Mouse (Mus musculus): ENCODE results near the gene Rgs14. TPM values are rescaled to one million over a fixed set of nuclear protein-coding genes. Genes with fewer than 3 reads are reported as not detected.

Gene Rgs14
- total RNA-seq, 2 experiments from 2014 or later: 0.76 to 0.96 TPM

DNA sequence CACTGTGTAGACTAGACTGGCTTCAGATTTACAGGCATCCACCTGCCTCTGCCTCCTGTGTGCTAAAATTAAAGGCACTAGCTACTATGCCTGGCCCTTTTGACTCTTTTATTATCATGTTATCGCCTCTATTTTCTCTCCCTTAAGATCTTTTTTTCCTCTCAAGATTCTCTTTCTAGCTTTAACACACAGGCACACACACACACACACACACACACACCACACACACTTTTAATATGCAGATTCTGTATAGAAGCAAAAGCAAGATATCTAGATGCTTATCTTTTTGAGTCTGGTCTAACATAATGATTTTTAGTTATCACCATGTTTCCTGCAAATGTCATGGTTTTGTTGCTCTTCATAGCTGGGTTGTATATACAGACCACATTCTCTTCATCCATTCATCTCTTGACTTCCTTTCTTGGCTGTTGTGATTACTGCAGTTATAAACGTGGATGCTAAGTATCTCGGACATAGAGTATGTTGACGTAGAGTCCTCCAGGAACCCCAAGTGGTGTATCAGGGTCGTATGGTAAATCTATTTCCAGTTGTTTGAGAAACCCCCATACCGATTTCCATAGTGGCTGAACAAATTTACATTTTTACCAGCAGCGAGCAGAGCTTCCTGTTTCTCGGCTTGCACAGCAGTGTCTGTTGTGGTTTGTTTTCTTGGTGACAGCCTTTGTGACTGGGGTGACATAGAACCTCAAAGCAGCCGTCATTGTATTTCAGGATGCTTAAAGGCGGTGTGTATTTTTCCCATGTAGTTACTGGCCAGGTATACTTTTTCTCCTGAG is 62.6 kb downstream of the Rgs14 start:
- no peak for DNase-seq (ENCODE audit: low spot score in 2 of 2)

Other genes starting within 250 kb of the Rgs14 start
- not detected for gene Gm17617, start 236.2 kb upstream of the Rgs14 start, total RNA-seq (2021)
- gene Fgfr4, start 217.1 kb upstream of the Rgs14 start, total RNA-seq (2021): 10 to 100 TPM; 28.4 to 38.7 TPM
- gene Nsd1, start 159.9 kb upstream of the Rgs14 start, total RNA-seq (2021): 10 to 100 TPM; 76.4 to 82.4 TPM
- gene Prelid1, start 49.2 kb upstream of the Rgs14 start, total RNA-seq (2021): 100 to 1,000 TPM; 132 to 143 TPM
- gene Rab24, start 47.8 kb upstream of the Rgs14 start, total RNA-seq (2021): 10 to 100 TPM; 52.3 to 52.7 TPM
- under 1 TPM; 0.46 to 0.58 TPM for gene Mxd3, start 39.9 kb upstream of the Rgs14 start, total RNA-seq (2021)
- 100 to 1,000 TPM; 113 to 121 TPM for gene Lman2, start 6.9 kb upstream of the Rgs14 start, total RNA-seq (2021)
- 1 to 10 TPM in 1 of 2 experiments, not detected in 1; 2.9 TPM for gene Slc34a1, start 28.5 kb downstream of the Rgs14 start, total RNA-seq (2021)
- not detected for gene Pfn3, start 45.5 kb downstream of the Rgs14 start, total RNA-seq (2021)
- gene F12, start 57.1 kb downstream of the Rgs14 start, total RNA-seq (2021): not detected
- gene Grk6, start 75.3 kb downstream of the Rgs14 start, total RNA-seq (2021): 10 to 100 TPM; 27.1 to 33.1 TPM
- 1 to 10 TPM; 1.9 to 2.2 TPM for gene Prr7, start 94.5 kb downstream of the Rgs14 start, total RNA-seq (2021)
- gene Dbn1, start 118.4 kb downstream of the Rgs14 start, total RNA-seq (2021): 10 to 100 TPM; 11.1 to 16.2 TPM
- gene Pdlim7, start 143.9 kb downstream of the Rgs14 start, total RNA-seq (2021): 10 to 100 TPM; 11.6 to 26.8 TPM
- 1 to 10 TPM; 5.1 to 5.3 TPM for gene Dok3, start 159.6 kb downstream of the Rgs14 start, total RNA-seq (2021)
- 10 to 100 TPM; 40.6 to 47.1 TPM for gene Ddx41, start 166.9 kb downstream of the Rgs14 start, total RNA-seq (2021)
- gene Fam193b, start 201.4 kb downstream of the Rgs14 start, total RNA-seq (2021): 10 to 100 TPM; 45.5 to 52.7 TPM
- 100 to 1,000 TPM; 141 to 184 TPM for gene Tmed9, start 204.0 kb downstream of the Rgs14 start, total RNA-seq (2021)
- 10 to 100 TPM; 11.7 to 16.1 TPM for gene B4galt7, start 230.2 kb downstream of the Rgs14 start, total RNA-seq (2021)

All from adrenal gland, adult 18-20 months (tissue).